Mouse (Mus musculus) stomach, postnatal 0 days (tissue): ENCODE results near the gene Zmiz1.

Source experiments
- CTCF ChIP-seq: IDR thresholded peaks from 2 replicates; pipeline ENCODE4 v1.5.1; 2016; ENCODE audit warnings: antibody characterized with exemption, low read depth, mild to moderate bottlenecking, moderate library complexity
- EP300 ChIP-seq: optimal IDR thresholded peaks from 2 replicates; pipeline ENCODE3; 2016; ENCODE audit warnings: antibody characterized with exemption

DNA sequence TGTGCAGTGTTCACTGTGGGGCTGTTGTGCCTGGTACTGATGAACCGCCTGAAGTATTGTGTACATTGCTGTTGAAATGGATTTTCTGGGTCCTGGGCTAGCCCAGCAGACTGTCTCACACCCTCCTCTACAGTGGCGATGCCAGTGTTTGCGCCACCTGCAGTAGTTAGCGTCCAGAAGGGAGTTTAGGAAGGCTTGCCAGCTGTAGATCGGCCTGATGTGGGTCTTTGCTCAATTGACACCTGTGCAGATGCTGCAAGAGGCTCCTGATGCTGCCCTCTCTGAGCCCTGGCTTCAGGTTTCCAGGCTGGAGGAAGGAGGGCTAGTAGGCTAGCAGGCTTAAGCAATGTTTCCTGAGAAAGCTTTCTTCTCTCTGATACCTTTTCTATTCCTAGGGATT lies 42.5 kb downstream of the Zmiz1 start:
- TF ChIP-seq CTCF (no peak), EP300 (no peak)
